Mouse (Mus musculus) embryo, embryonic 10 days (tissue): ENCODE measurements around the gene Selplg.

Source experiments
- DNase-seq: peaks from one replicate; pipeline ENCODE4 v3.0.0-alpha.2; 2015; ENCODE audit warnings: low spot score

Selplg gene

DNA sequence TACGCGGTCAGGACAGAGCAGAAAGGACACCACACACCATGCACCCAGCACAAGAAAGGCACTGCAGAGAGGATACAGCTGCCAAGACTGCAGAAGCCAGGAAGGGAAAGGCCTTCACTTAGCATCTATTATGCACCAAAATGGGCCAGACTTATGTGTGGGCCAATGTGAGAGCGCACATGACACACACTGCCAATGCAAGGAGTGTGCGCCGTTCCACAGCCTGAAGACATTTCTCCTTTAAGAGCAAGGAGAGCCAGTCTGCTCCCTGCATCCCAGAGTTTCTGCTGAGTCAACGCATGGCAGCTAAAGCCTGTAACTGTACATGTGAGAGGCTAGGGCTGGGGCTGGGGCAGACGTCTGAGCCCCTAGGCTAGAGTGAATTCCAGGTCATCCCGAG is 63.6 kb downstream of the Selplg start:
- no peak for DNase-seq
